9 mouse cellular contexts compared by ENCODE assay signal in genomic region chr8:106134751-106135571, GRCm38 (mm10). TPM values are rescaled to one million over a fixed set of nuclear protein-coding genes. Genes with fewer than 3 reads are reported as not detected.
DNase-seq lines count a peak whose midpoint lies in the region; ATAC-seq and TF ChIP-seq lines count a peak whose summit lies in the region.
"Had no signal": no experiment of that assay in that cellular context is flagged by ENCODE, and none has a peak within 500 bp of the region (broad histone marks: within the 10 kb centered on the region; RNA-seq: fewer than 3 reads in every experiment).

No protein-coding gene starts in this region.

- TF ChIP-seq EP300 in stomach, postnatal 0 days (optimal IDR thresholded peaks at IDR 0.05) = peak; percentile 95

- peak overlapping the region; percentile 56; the same call in 1 of the 2 replicates for H3K4me3 ChIP-seq in heart, embryonic 12.5 days
- peak overlapping the region; percentile 49 for H3K4me3 ChIP-seq in intestine, embryonic 14.5 days (ENCODE audit: low read depth, low read length)
- peak overlapping the region; percentile 62 for H3K4me3 ChIP-seq in liver, embryonic 11.5 days (ENCODE audit: low read depth, low read length)
- peak overlapping the region; percentile 62 for H3K4me3 ChIP-seq in stomach, postnatal 0 days (ENCODE audit: low read depth, low read length)
- H3K4me3 ChIP-seq in left cerebral cortex, adult 2 months = no peak overlapping the region

- intact Hi-C loops in left cerebral cortex, adult 2 months (cut with DNase I) = no loop called here
- intact Hi-C loops in gastrocnemius, postnatal 14 days (cut with DNase I; ENCODE audit: low total_unique reads) = loop anchor here (5.0 kb wide), 1 partner anchor 62 kb away; no protein-coding TSS in a partner anchor

- H3K4me2 ChIP-seq in heart, embryonic 12.5 days = no peak overlapping the region; the same call in 1 of the 2 replicates
- peak overlapping the region; percentile 85 for H3K4me2 ChIP-seq in intestine, embryonic 14.5 days (ENCODE audit: low read length)
- peak overlapping the region; percentile 93 for H3K4me2 ChIP-seq in liver, embryonic 11.5 days
- peak overlapping the region; percentile 78 for H3K4me2 ChIP-seq in stomach, postnatal 0 days (replicated peaks; ENCODE audit: low read depth)

- WGBS in heart, embryonic 12.5 days = 24% methylated on average over 14 of the region's 14 CpGs
- WGBS in intestine, embryonic 14.5 days = 16% methylated on average over 14 of the region's 14 CpGs
- 25% methylated on average over 14 of the region's 14 CpGs for WGBS in liver, embryonic 11.5 days
- WGBS in stomach, postnatal 0 days = 19% methylated on average over 14 of the region's 14 CpGs

- DNase-seq in heart, postnatal 4 days = no peak
- DNase-seq in intestine, embryonic 14.5 days (ENCODE audit: low spot score) = peak; percentile 85
- DNase-seq in liver, embryonic 11.5 days (ENCODE audit: low spot score) = no peak
- peak; percentile 98 for DNase-seq in stomach, postnatal 0 days (ENCODE audit: low spot score)
- DNase-seq in left cerebral cortex, adult 2 months (ENCODE audit: extremely low spot score in 1 of 2, low spot score in 2 of 2) = no peak
- no peak for DNase-seq in right cerebral cortex, adult 2 months (ENCODE audit: low spot score in 2 of 2)
- no peak for DNase-seq in gastrocnemius, postnatal 14 days

- 0 out of 2 replicates have a peak, but pooled peaks have one; percentile 4 for TF ChIP-seq CTCF in stomach, postnatal 0 days (IDR thresholded peaks at IDR 0.05; ENCODE audit: low read depth)
- no peak for TF ChIP-seq CTCF in left cerebral cortex, adult 2 months (IDR thresholded peaks at IDR 0.05)

- no peak overlapping the region for H3K9ac ChIP-seq in heart, embryonic 12.5 days
- H3K9ac ChIP-seq in intestine, embryonic 14.5 days (ENCODE audit: low read length) = peak overlapping the region; percentile 53
- H3K9ac ChIP-seq in liver, embryonic 11.5 days (ENCODE audit: low read depth, low read length) = no peak overlapping the region
- H3K9ac ChIP-seq in stomach, postnatal 0 days (ENCODE audit: low read length) = peak overlapping the region; percentile 81

- H3K27me3 ChIP-seq in heart, embryonic 12.5 days (replicated peaks) = peaks cover 42% of the 10 kb centered on the region
- peaks cover 41% of the 10 kb centered on the region for H3K27me3 ChIP-seq in intestine, embryonic 14.5 days (replicated peaks; ENCODE audit: control insufficient read depth, insufficient read depth, low read length)
- H3K27me3 ChIP-seq in liver, embryonic 11.5 days (replicated peaks; ENCODE audit: control insufficient read depth, insufficient read depth, low read length) = peaks cover 50% of the 10 kb centered on the region
- H3K27me3 ChIP-seq in stomach, postnatal 0 days (ENCODE audit: control insufficient read depth, insufficient read depth, low read length) = peaks cover 2% of the 10 kb centered on the region; the same call in 1 of the 2 replicates

- no peak overlapping the region for H3K27ac ChIP-seq in heart, embryonic 12.5 days (ENCODE audit: poor library complexity, severe bottlenecking)
- H3K27ac ChIP-seq in intestine, embryonic 14.5 days (ENCODE audit: low read depth) = peak overlapping the region; percentile 80
- H3K27ac ChIP-seq in liver, embryonic 11.5 days (ENCODE audit: low read depth, low read length) = peak overlapping the region; percentile 35
- H3K27ac ChIP-seq in stomach, postnatal 0 days (replicated peaks) = peak overlapping the region; percentile 95
- H3K27ac ChIP-seq in left cerebral cortex, adult 2 months = no peak overlapping the region

- H3K9me3 ChIP-seq in heart, embryonic 12.5 days (replicated peaks) = no peaks in the 10 kb centered on the region
- no peaks in the 10 kb centered on the region for H3K9me3 ChIP-seq in intestine, embryonic 14.5 days (ENCODE audit: control insufficient read depth, low read length)
- H3K9me3 ChIP-seq in liver, embryonic 11.5 days (ENCODE audit: control insufficient read depth, low read length) = no peaks in the 10 kb centered on the region
- H3K9me3 ChIP-seq in stomach, postnatal 0 days (ENCODE audit: control insufficient read depth, low read length) = no peaks in the 10 kb centered on the region
- H3K9me3 ChIP-seq: G1E had no signal

- ATAC-seq in heart, embryonic 12.5 days (ENCODE audit: insufficient number of reproducible peaks, low FRiP score) = peak; percentile 7; the same call in 1 of the 2 replicates
- ATAC-seq in intestine, embryonic 14.5 days (replicated peaks; ENCODE audit: low FRiP score, low TSS enrichment, low read depth) = peak; percentile 71
- peak; percentile 19; the same call in 1 of the 2 replicates for ATAC-seq in liver, embryonic 11.5 days (replicated peaks; ENCODE audit: low FRiP score)
- peak; percentile 87 for ATAC-seq in stomach, postnatal 0 days (ENCODE audit: low FRiP score, low TSS enrichment)

- H3K36me3 ChIP-seq in heart, embryonic 12.5 days = peaks cover 27% of the 10 kb centered on the region
- H3K36me3 ChIP-seq in intestine, embryonic 14.5 days (ENCODE audit: control insufficient read depth, insufficient read depth, low read length) = peaks cover 32% of the 10 kb centered on the region
- peaks cover 14% of the 10 kb centered on the region; the same call in 1 of the 2 replicates for H3K36me3 ChIP-seq in liver, embryonic 11.5 days (ENCODE audit: control insufficient read depth, insufficient read depth, low read length)
- peaks cover 13% of the 10 kb centered on the region for H3K36me3 ChIP-seq in stomach, postnatal 0 days (ENCODE audit: control insufficient read depth, insufficient read depth, low read length)

- H3K4me1 ChIP-seq in heart, embryonic 12.5 days (replicated peaks) = peaks cover 35% of the 10 kb centered on the region
- peaks cover 14% of the 10 kb centered on the region; the same call in 1 of the 2 replicates for H3K4me1 ChIP-seq in intestine, embryonic 14.5 days (replicated peaks; ENCODE audit: control insufficient read depth, insufficient read depth, low read length)
- peaks cover 31% of the 10 kb centered on the region for H3K4me1 ChIP-seq in liver, embryonic 11.5 days (replicated peaks; ENCODE audit: control insufficient read depth, insufficient read depth, low read length)
- no peaks in the 10 kb centered on the region for H3K4me1 ChIP-seq in stomach, postnatal 0 days (replicated peaks; ENCODE audit: control insufficient read depth, insufficient read depth)

RNA-seq across cellular contexts. Expression of gene Esrp2, which starts 1.8 kb away (rescaled TPM):
- polyA plus RNA-seq in heart, embryonic 12.5 days (2016; fragmentation: Nextera tagmentation; extraction: Ambion mirVana) = 0.77 and 0.85 TPM in 2 replicates
- under 1 TPM; 0.54 to 0.91 TPM for total RNA-seq in heart, postnatal 4 days (2021)
- polyA plus RNA-seq in intestine, embryonic 14.5 days (2014; fragmentation: Nextera tagmentation; extraction: Ambion mirVana) = 22.4 and 25.4 TPM in 2 replicates
- polyA plus RNA-seq in liver, embryonic 11.5 days (2014; fragmentation: Nextera tagmentation; extraction: Ambion mirVana) = 11.6 and 12.7 TPM in 2 replicates
- polyA plus RNA-seq in stomach, postnatal 0 days (2015; fragmentation: Nextera tagmentation; extraction: Ambion mirVana) = 38.9 and 48.0 TPM in 2 replicates
- total RNA-seq in left cerebral cortex, adult 2 months (2021) = under 1 TPM in 1 of 2 experiments, not detected in 1; 0.41 TPM
- not detected for total RNA-seq in gastrocnemius, postnatal 14 days (2021)
- total RNA-seq: G1E had no signal
- polyA plus RNA-seq: G1E had no signal

RNA-seq across cellular contexts. Expression of gene Pla2g15, which starts 15.2 kb away (rescaled TPM):
- polyA plus RNA-seq in heart, embryonic 12.5 days (2016; fragmentation: Nextera tagmentation; extraction: Ambion mirVana) = 10.5 and 11.4 TPM in 2 replicates
- total RNA-seq in heart, postnatal 4 days (2021) = 1 to 10 TPM; 4.2 to 4.9 TPM
- 4.1 and 5.0 TPM in 2 replicates for polyA plus RNA-seq in intestine, embryonic 14.5 days (2014; fragmentation: Nextera tagmentation; extraction: Ambion mirVana)
- 9.2 and 9.6 TPM in 2 replicates for polyA plus RNA-seq in liver, embryonic 11.5 days (2014; fragmentation: Nextera tagmentation; extraction: Ambion mirVana)
- polyA plus RNA-seq in stomach, postnatal 0 days (2015; fragmentation: Nextera tagmentation; extraction: Ambion mirVana) = 5.6 and 5.7 TPM in 2 replicates
- total RNA-seq in left cerebral cortex, adult 2 months (2021) = 10 to 100 TPM; 24.4 to 24.8 TPM
- total RNA-seq in gastrocnemius, postnatal 14 days (2021) = 1 to 10 TPM; 4.5 to 5.0 TPM

RNA-seq across cellular contexts. Expression of gene Slc7a6, which starts 33.7 kb away (rescaled TPM):
- polyA plus RNA-seq in heart, embryonic 12.5 days (2016; fragmentation: Nextera tagmentation; extraction: Ambion mirVana) = 35.4 and 36.5 TPM in 2 replicates
- total RNA-seq in heart, postnatal 4 days (2021) = 10 to 100 TPM; 17.1 to 18.9 TPM
- 68.9 and 73.2 TPM in 2 replicates for polyA plus RNA-seq in intestine, embryonic 14.5 days (2014; fragmentation: Nextera tagmentation; extraction: Ambion mirVana)
- 46.3 and 52.5 TPM in 2 replicates for polyA plus RNA-seq in liver, embryonic 11.5 days (2014; fragmentation: Nextera tagmentation; extraction: Ambion mirVana)
- 24.3 and 25.8 TPM in 2 replicates for polyA plus RNA-seq in stomach, postnatal 0 days (2015; fragmentation: Nextera tagmentation; extraction: Ambion mirVana)
- total RNA-seq in left cerebral cortex, adult 2 months (2021) = 10 to 100 TPM; 24.9 to 26.5 TPM
- total RNA-seq in gastrocnemius, postnatal 14 days (2021) = 1 to 10 TPM; 6.1 to 7.0 TPM

Comparison
In these comparisons a context has a peak if more than half of its experiments do, and no peak if none do; other contexts are left out.
1. ATAC-seq: peak in every context shown above with its lines; median percentile 87 in stomach, postnatal 0 days; 71 in intestine, embryonic 14.5 days; 19 in liver, embryonic 11.5 days; 7 in heart, embryonic 12.5 days.
2. H3K27ac ChIP-seq: peak in intestine, embryonic 14.5 days (single experiment), liver, embryonic 11.5 days (single experiment) and stomach, postnatal 0 days (single experiment); none in heart, embryonic 12.5 days (single experiment) and left cerebral cortex, adult 2 months (single experiment).
3. H3K9ac ChIP-seq: peak in intestine, embryonic 14.5 days (single experiment) and stomach, postnatal 0 days (single experiment); none in heart, embryonic 12.5 days (single experiment) and liver, embryonic 11.5 days (single experiment).
4. DNase-seq: peak in intestine, embryonic 14.5 days (single experiment) and stomach, postnatal 0 days (single experiment); none in heart, postnatal 4 days (single experiment), liver, embryonic 11.5 days (single experiment), left cerebral cortex, adult 2 months (0 of 2), right cerebral cortex, adult 2 months (0 of 2) and gastrocnemius, postnatal 14 days (single experiment).